Mouse (Mus musculus): ENCODE data around the gene Kcne1. TPM values are rescaled to one million over a fixed set of nuclear protein-coding genes. Genes with fewer than 3 reads are reported as not detected.

Gene Kcne1
- total RNA-seq, 2 experiments from 2014 or later: 0.26 TPM; not detected in 1

DNA sequence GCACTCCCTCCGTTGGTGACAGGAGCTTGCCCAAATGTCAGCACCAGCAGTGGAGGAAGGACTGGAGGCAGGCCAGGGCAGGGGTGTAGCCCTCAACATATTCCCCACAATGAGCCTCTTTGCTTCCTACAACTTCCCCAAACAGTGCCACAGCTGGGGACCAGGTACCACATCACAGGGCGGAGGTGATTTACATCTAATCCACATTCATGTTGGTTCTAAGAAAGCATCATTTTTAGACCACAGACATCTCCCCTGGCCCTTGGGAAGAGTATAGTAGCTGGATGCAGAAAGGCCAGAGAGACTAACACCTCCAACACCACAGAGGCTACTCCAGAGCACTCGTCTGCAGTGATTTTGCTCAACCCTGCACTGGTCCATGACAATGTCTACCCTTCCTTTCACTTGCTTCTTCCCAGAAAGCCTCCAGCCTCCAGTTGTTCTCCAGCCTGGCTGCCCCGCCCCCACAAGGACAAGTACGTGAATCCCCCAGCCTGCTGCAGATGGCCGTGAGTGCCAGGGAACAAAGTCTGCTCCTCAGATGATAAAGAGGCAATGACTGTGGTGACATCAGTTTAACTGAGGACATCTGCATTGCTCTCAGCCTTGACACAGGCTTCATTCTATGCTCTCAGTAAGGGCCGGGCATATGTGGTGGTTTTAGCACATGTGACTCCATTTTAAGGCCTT, 43.1 kb downstream of the Kcne1 start:
- no peak for ATAC-seq (replicated peaks; ENCODE audit: low FRiP score, poor library complexity, severe bottlenecking)

DNA sequence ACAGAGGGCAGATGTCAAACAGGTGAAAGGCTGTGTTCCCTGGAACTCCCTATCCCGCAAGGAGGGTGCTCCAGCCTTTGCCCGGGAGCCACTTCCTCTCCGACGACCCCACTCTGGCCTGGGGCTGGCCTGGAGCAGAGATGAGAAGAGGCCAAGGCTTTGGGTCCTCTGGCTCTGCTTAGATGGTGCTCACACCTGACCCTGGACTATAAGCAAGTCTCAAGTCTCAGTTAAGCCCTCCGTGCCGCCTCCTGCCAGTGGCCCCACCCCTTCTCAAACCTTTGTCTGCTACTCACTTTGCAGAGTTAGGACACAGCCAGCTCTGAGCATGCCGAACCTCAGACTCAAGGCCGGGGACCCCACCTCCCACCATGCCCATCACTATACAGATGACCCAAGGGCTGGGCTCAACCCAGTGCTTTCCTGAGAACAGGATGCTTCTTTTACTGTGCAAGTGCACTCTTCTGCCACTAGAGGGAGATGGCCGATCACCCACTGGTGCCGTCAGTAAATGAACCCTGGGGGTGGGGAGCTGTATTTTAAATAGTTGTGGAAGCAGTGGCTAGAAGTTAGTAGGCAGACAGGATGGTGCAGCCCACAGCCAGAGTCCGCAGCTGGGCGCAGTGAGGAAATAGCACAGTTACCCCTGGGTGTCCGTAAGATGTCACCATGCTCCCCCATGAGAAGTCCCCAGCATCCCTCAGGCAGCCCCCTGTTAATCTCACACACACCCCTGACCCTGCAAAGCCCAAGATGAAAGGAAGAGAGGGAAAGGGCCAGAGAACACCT, 45.1 kb downstream of the Kcne1 start:
- ATAC-seq (replicated peaks; ENCODE audit: low FRiP score, poor library complexity, severe bottlenecking): peak; percentile 74

DNA sequence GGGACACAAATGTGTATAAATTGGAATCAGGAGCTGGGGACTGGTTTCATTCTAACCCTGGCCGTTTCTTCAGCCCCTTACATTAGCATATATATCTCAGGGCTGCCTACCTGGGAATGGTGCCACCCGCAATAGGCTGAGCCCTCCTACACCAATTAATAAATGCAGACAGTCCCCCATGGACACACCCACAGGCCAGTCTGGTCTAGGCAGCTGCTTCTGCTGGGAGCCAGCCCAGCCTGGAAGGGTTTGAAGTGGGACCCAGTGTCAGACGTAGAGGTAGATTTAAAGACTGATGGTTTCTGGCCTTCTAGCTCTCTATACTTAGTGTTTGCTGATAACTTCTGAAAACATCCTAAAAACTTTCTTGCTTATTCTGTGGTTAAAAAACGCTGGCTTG, 50.1 kb downstream of the Kcne1 start:
- no peak for ATAC-seq (replicated peaks; ENCODE audit: low FRiP score, poor library complexity, severe bottlenecking)

DNA sequence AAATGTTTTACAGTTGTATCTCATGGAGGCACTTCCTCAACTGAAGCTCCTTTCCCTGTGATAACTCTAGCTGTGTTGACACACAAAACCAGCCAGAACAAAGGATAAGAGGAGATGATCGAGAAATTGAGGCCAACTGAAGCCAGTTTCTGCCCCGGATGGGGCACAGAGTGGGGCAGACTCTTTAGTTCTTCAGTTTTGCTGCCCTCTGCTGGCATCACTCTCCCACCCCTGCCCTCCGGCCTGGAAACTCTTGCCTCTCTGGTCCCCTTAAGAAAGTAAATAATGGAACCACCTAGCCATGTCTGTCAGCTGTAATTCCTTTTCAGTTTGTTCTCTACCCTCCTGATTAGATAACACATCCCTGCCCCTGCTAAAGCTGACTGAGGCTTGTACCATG, 51.3 kb downstream of the Kcne1 start:
- ATAC-seq (replicated peaks; ENCODE audit: low FRiP score, poor library complexity, severe bottlenecking): no peak

DNA sequence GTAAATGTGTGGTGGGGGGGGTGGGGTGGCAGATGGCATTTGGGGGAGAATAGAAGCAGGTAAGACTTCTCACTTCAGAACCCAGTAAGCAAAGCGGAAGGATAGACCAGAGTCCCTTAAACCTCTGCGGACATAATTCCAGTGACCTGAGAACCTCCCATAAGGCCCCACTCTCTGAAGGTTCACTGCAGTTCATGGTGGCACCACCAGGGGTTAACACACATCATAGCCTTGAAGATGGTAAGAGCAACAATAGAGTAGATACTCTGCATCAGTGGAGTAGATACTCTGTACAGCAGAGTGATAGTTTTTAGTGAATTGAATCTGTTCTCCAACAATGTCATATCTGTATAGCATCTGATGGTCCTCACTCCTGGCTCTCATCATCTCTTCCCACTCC, 53.7 kb downstream of the Kcne1 start:
- ATAC-seq (replicated peaks; ENCODE audit: low FRiP score, poor library complexity, severe bottlenecking): no peak

DNA sequence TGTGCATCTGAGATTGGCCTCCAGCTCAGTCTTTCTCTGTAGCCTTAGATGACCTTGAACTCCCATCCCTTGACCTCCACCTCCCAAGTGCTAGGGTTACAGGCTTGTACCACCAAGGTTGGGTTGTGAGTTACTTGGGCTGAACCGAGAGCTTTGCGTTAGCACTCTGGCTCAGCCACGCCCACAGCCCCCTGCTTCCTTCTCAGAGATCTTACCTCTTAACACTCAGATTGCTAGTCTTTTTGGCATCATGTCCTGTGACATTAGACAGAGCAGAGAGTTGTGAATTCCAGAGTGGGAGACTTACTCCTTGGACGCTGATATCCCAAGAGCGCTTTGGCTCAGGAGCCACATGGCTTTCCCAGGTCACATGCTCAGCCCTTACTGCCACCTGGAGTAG, 56.8 kb downstream of the Kcne1 start:
- no peak for ATAC-seq (replicated peaks; ENCODE audit: low FRiP score, poor library complexity, severe bottlenecking)

DNA sequence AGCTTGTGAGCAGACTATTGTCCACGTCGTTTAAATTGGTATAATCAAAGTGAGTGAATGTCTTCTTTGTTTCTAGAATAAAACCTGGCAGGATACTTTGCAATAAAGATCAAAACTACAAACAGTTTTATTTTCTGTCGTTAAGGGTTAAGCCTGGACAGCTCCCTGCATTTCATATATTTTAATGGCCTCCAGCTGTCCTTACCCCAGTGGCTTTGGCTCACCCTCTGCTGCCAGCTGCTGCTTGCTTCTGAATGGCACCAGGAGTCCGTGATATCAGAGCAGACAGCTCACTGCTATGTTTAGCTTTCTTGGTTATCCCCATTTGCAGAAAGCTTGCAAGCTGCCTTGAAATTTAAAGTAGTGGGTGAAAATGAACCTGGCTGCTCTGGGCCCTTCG, 57.3 kb downstream of the Kcne1 start:
- ATAC-seq (replicated peaks; ENCODE audit: low FRiP score, poor library complexity, severe bottlenecking): no peak

DNA sequence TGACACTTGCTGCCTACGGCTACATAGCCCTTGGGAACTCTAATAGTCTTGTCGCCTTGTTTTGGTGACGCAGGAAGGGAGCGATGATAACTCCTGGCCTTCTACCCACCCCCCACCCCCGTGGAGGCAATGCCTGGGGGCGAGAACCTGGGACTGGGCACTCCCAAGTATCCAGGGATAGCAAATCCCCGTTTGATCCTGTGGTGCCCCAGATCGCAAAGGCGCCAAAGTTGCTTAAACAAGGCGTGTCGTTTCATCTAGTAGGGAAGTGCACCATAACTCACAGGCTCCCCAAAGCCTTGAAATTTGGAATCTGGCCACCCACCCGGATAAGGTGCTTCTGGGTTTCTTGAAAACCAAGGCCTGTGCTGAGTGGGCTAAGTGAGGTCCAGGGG, 57.9 kb downstream of the Kcne1 start:
- ATAC-seq (replicated peaks; ENCODE audit: low FRiP score, poor library complexity, severe bottlenecking): peak; percentile 67

DNA sequence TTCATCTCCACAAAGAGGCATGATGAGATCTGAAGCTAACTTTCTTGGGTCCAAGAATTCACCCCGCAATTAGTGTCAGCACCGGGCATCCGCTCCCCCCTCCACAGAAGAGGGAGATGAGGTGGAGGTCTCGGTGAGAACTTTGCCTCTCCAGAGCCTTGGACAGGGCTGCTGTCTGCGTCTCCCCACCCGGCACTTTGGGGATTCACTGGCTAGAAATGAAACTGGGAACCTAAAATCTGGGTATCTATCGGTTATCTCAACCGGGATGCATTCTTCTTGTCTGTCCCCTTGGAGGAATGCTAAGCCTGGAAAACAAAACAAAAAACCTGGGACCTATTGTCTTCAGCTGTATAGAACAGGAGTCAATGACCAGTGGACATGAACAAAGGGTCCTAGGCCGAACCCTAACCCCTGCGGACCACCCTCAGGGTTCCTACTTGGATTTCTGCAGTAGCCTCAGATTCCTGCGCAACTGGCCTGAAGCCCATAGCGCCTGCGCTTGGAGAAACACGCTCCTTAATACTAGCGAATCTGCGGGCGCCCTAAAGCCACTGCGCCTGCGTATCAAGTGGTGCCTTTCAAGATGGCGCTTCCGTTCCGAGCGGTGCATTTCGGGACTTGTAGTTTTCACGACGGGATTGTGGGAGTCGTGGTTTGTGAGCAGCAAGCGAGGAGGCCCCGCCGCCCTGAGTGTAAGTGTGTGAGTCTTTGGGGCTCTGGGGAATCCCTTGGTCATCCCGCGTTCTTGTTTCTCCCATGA, 58.4 kb downstream of the Kcne1 start, which contains the start of gene Smim11:
Gene Smim11 (plus strand): TSS at position 638 of the 763 bp plus-strand sequence.
- ATAC-seq (replicated peaks; ENCODE audit: low FRiP score, poor library complexity, severe bottlenecking): peak; percentile 96

Other genes starting within 250 kb of the Kcne1 start
- 0.63 TPM in 1 of 2 replicates, not detected in the other for gene Kcne2, start 67.1 kb downstream of the Kcne1 start, total RNA-seq (2015; ENCODE audit: low replicate concordance)
- gene Kcne2, start 67.1 kb downstream of the Kcne1 start, total RNA-seq (2017; ENCODE audit: low replicate concordance): not detected in 2 replicates
- 15.3 and 15.4 TPM in 2 replicates for gene Smim11, start 58.2 kb downstream of the Kcne1 start, total RNA-seq (2015; ENCODE audit: low replicate concordance)
- gene Smim11, start 58.2 kb downstream of the Kcne1 start, total RNA-seq (2017; ENCODE audit: low replicate concordance): 26.5 and 32.6 TPM in 2 replicates
- gene Fam243, start 38.0 kb downstream of the Kcne1 start, total RNA-seq (2015; ENCODE audit: low replicate concordance): not detected in 2 replicates
- gene Fam243, start 38.0 kb downstream of the Kcne1 start, total RNA-seq (2017; ENCODE audit: low replicate concordance): not detected in 2 replicates
- not detected in 2 replicates for gene Rcan1, start 111.4 kb upstream of the Kcne1 start, total RNA-seq (2015; ENCODE audit: low replicate concordance)
- gene Rcan1, start 111.4 kb upstream of the Kcne1 start, total RNA-seq (2017; ENCODE audit: low replicate concordance): 2.0 and 12.4 TPM in 2 replicates
- not detected in 2 replicates for gene Clic6, start 126.3 kb upstream of the Kcne1 start, total RNA-seq (2015; ENCODE audit: low replicate concordance)
- not detected in 2 replicates for gene Clic6, start 126.3 kb upstream of the Kcne1 start, total RNA-seq (2017; ENCODE audit: low replicate concordance)

All from erythroblast, adult 5-6 weeks (primary cell).